ENCODE assay signal across 12 mouse cellular contexts in the genomic region with DNA sequence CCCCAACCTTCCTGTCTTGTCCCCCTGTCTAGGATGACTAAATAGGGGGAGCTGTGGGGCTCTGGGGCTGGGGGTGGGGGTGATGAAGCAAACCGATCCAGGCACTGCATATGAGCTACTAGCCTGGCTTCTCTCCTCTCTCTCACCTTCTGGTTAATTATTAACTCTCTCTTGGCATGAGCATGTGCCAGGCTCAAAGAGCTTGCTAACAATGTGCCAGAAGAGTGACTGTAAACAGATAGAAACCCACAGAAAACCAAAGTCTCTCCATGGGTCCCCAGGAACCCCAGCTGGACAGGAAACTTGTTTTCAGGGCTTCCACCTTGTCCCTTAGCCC. TPM values are rescaled to one million over a fixed set of nuclear protein-coding genes. Genes with fewer than 3 reads are reported as not detected.
A peak's percentile ranks its signal among the peaks of the same experiment; 100 is the strongest.
DNase-seq lines count a peak whose midpoint lies in the region; ATAC-seq lines count a peak whose summit lies in the region.
"Had no signal": no experiment of that assay in that cellular context is flagged by ENCODE, and none has a peak within 500 bp of the region (broad histone marks: within the 10 kb centered on the region; RNA-seq: fewer than 3 reads in every experiment).

No protein-coding gene starts in this region.

- H3K27me3 ChIP-seq in kidney, embryonic 15.5 days = no peaks in the 10 kb centered on the region
- H3K27me3 ChIP-seq in lung, embryonic 15.5 days = no peaks in the 10 kb centered on the region

- peaks cover 45% of the 10 kb centered on the region for H3K36me3 ChIP-seq in kidney, embryonic 15.5 days
- H3K36me3 ChIP-seq in lung, embryonic 15.5 days = peaks cover 40% of the 10 kb centered on the region

- 48% methylated on average over 1 of the region's 1 CpGs for WGBS in kidney, embryonic 15.5 days
- 41% methylated on average over 1 of the region's 1 CpGs for WGBS in lung, embryonic 15.5 days

- peak; percentile 64 for ATAC-seq in kidney, embryonic 15.5 days (replicated peaks; ENCODE audit: low FRiP score)
- peak; percentile 44 for ATAC-seq in lung, embryonic 15.5 days (ENCODE audit: borderline replicate concordance, extremely low read depth, low FRiP score, low TSS enrichment)
- ATAC-seq: forebrain, embryonic 16.5 days had no signal

- H3K9me3 ChIP-seq in kidney, embryonic 15.5 days (replicated peaks) = no peaks in the 10 kb centered on the region
- H3K9me3 ChIP-seq in lung, embryonic 15.5 days = no peaks in the 10 kb centered on the region

- DNase-seq in adrenal gland, postnatal 14 days = peak; percentile 16
- no peak for DNase-seq in adrenal gland, adult 2 months
- DNase-seq in cerebellum, postnatal 14 days = no peak
- no peak for DNase-seq in left cerebral cortex, adult 18-20 months (ENCODE audit: low spot score in 2 of 2)
- no peak for DNase-seq in B cell, adult 2 months
- DNase-seq: heart, postnatal 4 days; right cerebral cortex, postnatal 4 days; thymus, adult 2 months had no signal

- H3K27ac ChIP-seq in brown adipose tissue, adult 24 weeks (replicated peaks; ENCODE audit: low read depth, low read length) = peak overlapping the region; percentile 39; the same call in 1 of the 2 replicates
- H3K27ac ChIP-seq in kidney, embryonic 15.5 days = peak overlapping the region; percentile 82
- peak overlapping the region; percentile 93 for H3K27ac ChIP-seq in lung, embryonic 15.5 days

- no peak overlapping the region for H3K9ac ChIP-seq in kidney, embryonic 15.5 days
- H3K9ac ChIP-seq in lung, embryonic 15.5 days = no peak overlapping the region

- H3K4me2 ChIP-seq in kidney, embryonic 15.5 days = no peak overlapping the region
- H3K4me2 ChIP-seq in lung, embryonic 15.5 days = peak overlapping the region; percentile 41

- H3K4me1 ChIP-seq in brown adipose tissue, adult 24 weeks (ENCODE audit: control insufficient read depth, insufficient read depth, insufficient read length, low read length) = peaks cover 37% of the 10 kb centered on the region
- H3K4me1 ChIP-seq in kidney, embryonic 15.5 days = peaks cover 38% of the 10 kb centered on the region
- H3K4me1 ChIP-seq in lung, embryonic 15.5 days = peaks cover 60% of the 10 kb centered on the region

- H3K4me3 ChIP-seq in brown adipose tissue, adult 24 weeks (ENCODE audit: insufficient read depth, low read depth, low read length) = no peak overlapping the region
- H3K4me3 ChIP-seq in kidney, embryonic 15.5 days (replicated peaks) = no peak overlapping the region
- no peak overlapping the region for H3K4me3 ChIP-seq in lung, embryonic 15.5 days

RNA-seq across cellular contexts. Expression of a gene that starts 18.2 kb away (rescaled TPM):
- 160 and 219 TPM in 2 replicates for total RNA-seq in adrenal gland, postnatal 14 days (2021)
- 100 to 1,000 TPM; 154 to 186 TPM for total RNA-seq in adrenal gland, adult 2 months (2021)
- polyA plus RNA-seq in adrenal gland, adult 2 months (2012; rRNA removed) = 116 and 153 TPM in 2 replicates
- polyA plus RNA-seq in brown adipose tissue, adult 24 weeks (2012; ENCODE audit: insufficient read depth, insufficient read length, missing spikeins) = 33.0 and 42.2 TPM in 2 replicates
- polyA plus RNA-seq in kidney, embryonic 15.5 days (2015; fragmentation: Nextera tagmentation; extraction: Ambion mirVana) = 43.3 and 45.1 TPM in 2 replicates
- polyA plus RNA-seq in lung, embryonic 15.5 days (2015; fragmentation: Nextera tagmentation; extraction: Ambion mirVana) = 45.5 and 47.0 TPM in 2 replicates
- 10 to 100 TPM; 19.5 to 20.5 TPM for total RNA-seq in left cerebral cortex, adult 18-20 months (2021)

Comparison
In these comparisons a context has a peak if more than half of its experiments do, and no peak if none do; other contexts are left out.
1. H3K27ac ChIP-seq: peak in every context shown above with its lines; median percentile 93 in lung, embryonic 15.5 days; 82 in kidney, embryonic 15.5 days; 39 in brown adipose tissue, adult 24 weeks.